Mouse (Mus musculus) stomach, postnatal 0 days (tissue): ENCODE data around the gene Tmem169.

Source experiments
- CTCF ChIP-seq: IDR thresholded peaks from 2 replicates; pipeline ENCODE4 v1.5.1; 2016; ENCODE audit warnings: antibody characterized with exemption, low read depth, mild to moderate bottlenecking, moderate library complexity
- EP300 ChIP-seq: optimal IDR thresholded peaks from 2 replicates; pipeline ENCODE3; 2016; ENCODE audit warnings: antibody characterized with exemption

GRCm38 (mm10) chr1:72316409-72316808 is 32.2 kb downstream of the Tmem169 start:
- TF ChIP-seq CTCF = no peak
- TF ChIP-seq EP300 = no peak
